8 mouse cellular contexts compared by ENCODE assay signal in the genomic region with DNA sequence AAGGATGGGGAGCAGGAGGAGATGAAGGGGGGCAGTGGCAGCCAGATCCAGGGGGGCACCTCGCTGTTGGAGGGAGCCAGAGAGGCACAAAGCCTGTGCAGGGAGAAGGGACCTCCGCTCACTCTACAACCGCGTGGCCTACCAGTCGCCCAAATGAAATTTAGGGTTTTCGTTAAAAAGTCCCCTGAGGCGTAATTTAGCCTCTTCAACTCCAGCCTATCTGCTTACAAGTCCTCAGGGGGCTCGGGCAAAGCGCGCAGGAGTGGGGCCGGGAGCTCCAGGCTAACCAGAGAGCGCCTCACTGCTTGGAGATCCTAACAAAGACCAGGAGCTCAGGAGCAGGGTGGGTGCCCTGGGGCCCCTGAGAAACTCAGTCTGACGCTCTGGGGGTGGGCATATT. TPM values are rescaled to one million over a fixed set of nuclear protein-coding genes. Genes with fewer than 3 reads are reported as not detected.
DNase-seq lines count a peak whose midpoint lies in the region; ATAC-seq lines count a peak whose summit lies in the region.

No protein-coding gene starts in this region.

- H3K9ac ChIP-seq in heart, embryonic 12.5 days, result peak overlapping the region; percentile 69
- H3K9ac ChIP-seq in embryonic facial prominence, embryonic 14.5 days (ENCODE audit: low read depth, low read length), result peak overlapping the region; percentile 57
- H3K9ac ChIP-seq in intestine, embryonic 16.5 days (ENCODE audit: low read depth, low read length), result peak overlapping the region; percentile 66

- peak overlapping the region; percentile 56 for H3K27ac ChIP-seq in heart, embryonic 12.5 days (ENCODE audit: poor library complexity, severe bottlenecking)
- H3K27ac ChIP-seq in embryonic facial prominence, embryonic 14.5 days (replicated peaks; ENCODE audit: low read depth, low read length), result peak overlapping the region; percentile 81
- H3K27ac ChIP-seq in intestine, embryonic 16.5 days (ENCODE audit: low read length), result peak overlapping the region; percentile 57

- peaks cover 24% of the 10 kb centered on the region for H3K4me1 ChIP-seq in heart, embryonic 12.5 days (replicated peaks)
- peaks cover 23% of the 10 kb centered on the region for H3K4me1 ChIP-seq in embryonic facial prominence, embryonic 14.5 days (ENCODE audit: control insufficient read depth, insufficient read depth, low read length)
- peaks cover 22% of the 10 kb centered on the region for H3K4me1 ChIP-seq in intestine, embryonic 16.5 days (ENCODE audit: control insufficient read depth, insufficient read depth, low read length)

- WGBS in heart, embryonic 12.5 days, result 12% methylated on average over 13 of the region's 13 CpGs
- WGBS in embryonic facial prominence, embryonic 14.5 days, result 7% methylated on average over 13 of the region's 13 CpGs
- 20% methylated on average over 13 of the region's 13 CpGs for WGBS in intestine, embryonic 16.5 days

- H3K27me3 ChIP-seq in heart, embryonic 12.5 days (replicated peaks), result no peaks in the 10 kb centered on the region
- no peaks in the 10 kb centered on the region for H3K27me3 ChIP-seq in embryonic facial prominence, embryonic 14.5 days (replicated peaks; ENCODE audit: control insufficient read depth, insufficient read depth, low read length)
- H3K27me3 ChIP-seq in intestine, embryonic 16.5 days (replicated peaks; ENCODE audit: control insufficient read depth, insufficient read depth, low read length), result no peaks in the 10 kb centered on the region

- H3K9me3 ChIP-seq in heart, embryonic 12.5 days (replicated peaks), result no peaks in the 10 kb centered on the region
- H3K9me3 ChIP-seq in embryonic facial prominence, embryonic 14.5 days (ENCODE audit: control insufficient read depth, low read length), result no peaks in the 10 kb centered on the region
- no peaks in the 10 kb centered on the region for H3K9me3 ChIP-seq in intestine, embryonic 16.5 days (ENCODE audit: control insufficient read depth, low read length)

- peak overlapping the region; percentile 43 for H3K4me3 ChIP-seq in heart, embryonic 12.5 days
- H3K4me3 ChIP-seq in embryonic facial prominence, embryonic 14.5 days (ENCODE audit: low read depth, low read length), result peak overlapping the region; percentile 40
- H3K4me3 ChIP-seq in intestine, embryonic 16.5 days (ENCODE audit: low read length), result peak overlapping the region; percentile 47

- H3K36me3 ChIP-seq in heart, embryonic 12.5 days, result no peaks in the 10 kb centered on the region
- no peaks in the 10 kb centered on the region for H3K36me3 ChIP-seq in embryonic facial prominence, embryonic 14.5 days (ENCODE audit: control insufficient read depth, insufficient read depth, low read length)
- no peaks in the 10 kb centered on the region for H3K36me3 ChIP-seq in intestine, embryonic 16.5 days (ENCODE audit: control insufficient read depth, insufficient read depth, low read length)

- no peak for DNase-seq in heart, adult 8-10 months (ENCODE audit: low spot score)
- DNase-seq in MN1 (ENCODE audit: low spot score), result peak; percentile 69
- DNase-seq in embryonic facial prominence, embryonic 14.5 days (ENCODE audit: low spot score), result peak; percentile 76
- DNase-seq in neural tube, embryonic 10.5 days (ENCODE audit: extremely low spot score, low spot score), result peak; percentile 73
- DNase-seq in Muller cell, postnatal 12 days (ENCODE audit: inconsistent ontology term), result no peak
- DNase-seq in urinary bladder, postnatal 25 days (ENCODE audit: low spot score), result no peak

- H3K4me2 ChIP-seq in heart, embryonic 12.5 days, result peak overlapping the region; percentile 75
- H3K4me2 ChIP-seq in embryonic facial prominence, embryonic 14.5 days (ENCODE audit: low read depth, low read length), result peak overlapping the region; percentile 74
- H3K4me2 ChIP-seq in intestine, embryonic 16.5 days (ENCODE audit: low read depth, low read length), result peak overlapping the region; percentile 76

- ATAC-seq in heart, embryonic 12.5 days (ENCODE audit: insufficient number of reproducible peaks, low FRiP score), result peak; percentile 37; the same call in 1 of the 2 replicates
- ATAC-seq in embryonic facial prominence, embryonic 14.5 days (ENCODE audit: low read depth), result peak; percentile 75
- ATAC-seq in intestine, embryonic 16.5 days, result peak; percentile 43; the same call in 1 of the 2 replicates

RNA-seq across cellular contexts. Expression of a gene that starts 41.8 kb away (rescaled TPM):
- polyA plus RNA-seq in heart, embryonic 12.5 days (2016; fragmentation: Nextera tagmentation; extraction: Ambion mirVana), result 1.2 and 2.5 TPM in 2 replicates
- 1 to 10 TPM in 1 of 4 experiments, under 1 TPM in 2, not detected in 1; 0.38 to 1.5 (median 0.90) TPM for total RNA-seq in heart, adult 8-10 months (2022)
- polyA plus RNA-seq in embryonic facial prominence, embryonic 14.5 days (2014; fragmentation: Nextera tagmentation; extraction: Ambion mirVana), result 4.1 and 6.6 TPM in 2 replicates
- 49.8 and 61.7 TPM in 2 replicates for polyA plus RNA-seq in intestine, embryonic 16.5 days (2015; fragmentation: Nextera tagmentation; extraction: Ambion mirVana)

Comparison
In these comparisons a context has a peak if more than half of its experiments do, and no peak if none do; other contexts are left out.
1. DNase-seq: peak in MN1 (single experiment), embryonic facial prominence, embryonic 14.5 days (single experiment) and neural tube, embryonic 10.5 days (single experiment); none in heart, adult 8-10 months (single experiment), Muller cell, postnatal 12 days (single experiment) and urinary bladder, postnatal 25 days (single experiment).
2. Peak in every context shown above with its lines, with median percentiles within 50 percentile points of each other: ATAC-seq, H3K27ac ChIP-seq, H3K4me2 ChIP-seq, H3K4me3 ChIP-seq and H3K9ac ChIP-seq.